Mouse (Mus musculus): Measurements from ENCODE around the gene Slc25a28.

Slc25a28 gene

GRCm38 (mm10) chr19:43674730-43675524 is at the start of gene Slc25a28:
Slc25a28 (minus strand) TSS chr19:43674881.
- DNase-seq = peak; percentile 99 to 100

GRCm38 (mm10) chr19:43724194-43724593 is 49.5 kb upstream of the Slc25a28 start:
- DNase-seq = no peak

GRCm38 (mm10) chr19:43723501-43723900 is 48.8 kb upstream of the Slc25a28 start:
- DNase-seq = no peak

- DNase-seq = no peak
These were observed 48.2 kb upstream of the Slc25a28 start for GRCm38 (mm10) chr19:43722891-43723290.

GRCm38 (mm10) chr19:43720061-43720460 is 45.4 kb upstream of the Slc25a28 start:
- DNase-seq = no peak

- DNase-seq = peak; percentile 23 to 47
These were observed 37.3 kb upstream of the Slc25a28 start for GRCm38 (mm10) chr19:43711971-43712370.

- peak; percentile 25 to 54 for DNase-seq
These were observed 36.7 kb upstream of the Slc25a28 start for GRCm38 (mm10) chr19:43711159-43711916.

GRCm38 (mm10) chr19:43709317-43709716 is 34.6 kb upstream of the Slc25a28 start:
- peak in 1 of 2 experiments; percentile 37 for DNase-seq

- DNase-seq = no peak
These were observed 33.5 kb upstream of the Slc25a28 start for GRCm38 (mm10) chr19:43708206-43708605.

- DNase-seq = peak in 1 of 2 experiments; percentile 25
These were observed 30.3 kb upstream of the Slc25a28 start for GRCm38 (mm10) chr19:43704787-43705497.

- peak; percentile 58 to 63 for DNase-seq
These were observed 29.5 kb upstream of the Slc25a28 start for GRCm38 (mm10) chr19:43704211-43704610.

GRCm38 (mm10) chr19:43699763-43700155 is 25.1 kb upstream of the Slc25a28 start:
- DNase-seq = no peak

GRCm38 (mm10) chr19:43699021-43699762 is 24.5 kb upstream of the Slc25a28 start:
- no peak for DNase-seq

- DNase-seq = no peak
These were observed 23.1 kb upstream of the Slc25a28 start for GRCm38 (mm10) chr19:43697666-43698370.

- DNase-seq = no peak
These were observed 20.9 kb upstream of the Slc25a28 start for GRCm38 (mm10) chr19:43695514-43695964.

- DNase-seq = peak in 1 of 2 experiments; percentile 59
These were observed 18.1 kb upstream of the Slc25a28 start for GRCm38 (mm10) chr19:43692815-43693214.

GRCm38 (mm10) chr19:43689419-43690246 is 15.0 kb upstream of the Slc25a28 start, which contains the start of gene Entpd7:
Entpd7 (plus strand) TSS chr19:43689672.
- DNase-seq = peak; percentile 97 to 98

GRCm38 (mm10) chr19:43681541-43681940 is 6.9 kb upstream of the Slc25a28 start:
- no peak for DNase-seq

GRCm38 (mm10) chr19:43679474-43679981 is 4.8 kb upstream of the Slc25a28 start:
- DNase-seq = no peak

GRCm38 (mm10) chr19:43678467-43679003 is 3.9 kb upstream of the Slc25a28 start:
- no peak for DNase-seq

All from kidney, adult 8-10 months (tissue).